Mouse (Mus musculus): ENCODE results near the gene Igf1.

The Igf1 gene

DNA sequence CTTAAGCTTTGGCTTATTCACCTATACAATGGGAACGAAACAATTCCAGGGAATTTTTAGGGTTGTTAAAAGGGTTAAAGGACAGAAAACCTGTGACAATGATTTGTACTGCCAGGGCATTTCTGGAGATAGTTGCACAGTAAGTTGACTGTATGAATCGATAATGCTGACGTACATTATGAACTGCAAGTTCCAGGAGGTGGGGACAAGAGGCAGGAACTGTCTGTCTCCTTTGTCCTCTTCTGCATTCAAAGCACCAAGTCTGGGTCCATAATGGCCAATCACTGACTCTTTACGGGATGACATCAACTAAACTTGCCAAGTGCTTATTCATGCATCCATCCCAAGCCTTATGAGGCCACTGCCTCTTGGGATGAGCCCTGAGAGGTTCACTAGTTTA lies 39.3 kb downstream of the Igf1 start:
- no peak for DNase-seq (ENCODE audit: low spot score)

DNA sequence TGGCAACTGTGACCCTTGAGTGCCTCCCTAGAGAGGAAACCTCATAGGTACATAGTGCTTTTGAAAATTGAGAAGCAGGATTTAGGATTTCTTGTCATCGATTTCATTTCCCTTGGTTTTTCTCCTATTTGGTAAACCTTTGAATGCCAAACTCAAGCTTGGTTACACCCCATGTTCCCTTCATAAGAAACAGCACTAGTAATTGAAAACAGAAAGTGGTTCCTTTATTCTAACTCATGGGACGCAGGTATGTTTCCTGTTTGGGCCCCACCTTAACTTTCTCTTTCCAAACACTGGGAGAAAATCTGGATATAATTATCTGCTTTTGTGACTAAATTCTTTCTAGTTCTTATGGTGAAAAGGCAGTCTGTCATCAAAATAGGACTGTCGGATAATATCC lies 40.8 kb downstream of the Igf1 start:
- DNase-seq (ENCODE audit: low spot score) = no peak

DNA sequence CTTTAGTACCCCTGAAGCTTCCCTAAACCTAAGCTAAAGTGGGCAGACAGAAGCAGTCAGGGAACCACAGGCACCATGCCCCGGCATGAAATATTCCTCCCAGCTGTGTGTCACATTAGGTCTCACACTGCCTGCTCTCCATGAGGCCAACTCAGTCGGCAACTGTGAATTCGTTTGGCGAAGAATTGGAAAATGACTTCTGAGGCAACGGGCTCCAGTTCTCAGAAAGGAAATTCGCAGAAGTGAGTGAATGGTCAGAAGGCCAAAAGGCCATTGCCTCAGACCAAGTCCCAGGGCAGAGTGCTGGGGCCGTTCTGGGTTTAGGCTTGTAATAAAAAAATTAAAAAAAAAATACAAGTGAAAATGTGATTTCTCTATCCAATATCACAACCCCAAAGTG lies 43.9 kb downstream of the Igf1 start:
- DNase-seq (ENCODE audit: low spot score) = no peak

DNA sequence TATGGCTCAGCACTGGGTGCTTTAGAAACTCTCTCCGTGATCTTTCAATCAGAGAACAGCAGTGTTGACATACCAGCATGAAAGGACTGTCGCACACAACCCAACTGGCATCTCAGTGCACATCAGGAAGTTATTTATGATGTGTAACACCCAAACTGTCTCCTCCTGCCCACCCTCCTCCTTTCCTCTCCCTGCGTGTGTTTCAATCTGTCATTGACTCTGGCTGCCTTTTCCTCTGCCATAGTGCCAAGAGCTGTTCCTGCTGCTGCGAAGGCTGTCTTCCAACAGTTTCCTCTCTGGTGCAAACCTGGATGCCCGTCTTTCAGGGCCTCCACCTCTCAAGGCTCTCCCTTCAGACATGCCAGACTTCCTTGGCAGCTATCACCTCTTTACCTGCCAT lies 46.3 kb downstream of the Igf1 start:
- no peak for DNase-seq (ENCODE audit: low spot score)

DNA sequence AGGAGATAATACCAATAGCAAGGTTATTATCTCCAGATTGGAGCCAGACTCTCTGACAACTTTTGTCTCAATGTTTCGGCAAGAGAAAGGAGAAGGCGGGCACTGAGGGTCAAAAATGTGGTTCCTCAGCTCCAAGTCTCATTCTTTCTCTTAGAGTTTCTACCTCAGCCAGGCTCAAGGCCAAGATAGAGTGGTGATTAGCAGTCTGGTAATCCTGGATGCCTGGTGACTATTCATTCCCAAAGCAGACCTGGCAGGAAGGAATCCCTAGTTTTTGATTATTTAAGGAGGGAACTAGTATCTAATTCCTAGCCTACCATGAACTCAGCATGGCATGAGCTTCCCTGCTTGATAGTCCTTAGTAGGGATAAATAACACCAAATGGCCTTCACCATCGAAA lies 47.0 kb downstream of the Igf1 start:
- DNase-seq (ENCODE audit: low spot score) = no peak

DNA sequence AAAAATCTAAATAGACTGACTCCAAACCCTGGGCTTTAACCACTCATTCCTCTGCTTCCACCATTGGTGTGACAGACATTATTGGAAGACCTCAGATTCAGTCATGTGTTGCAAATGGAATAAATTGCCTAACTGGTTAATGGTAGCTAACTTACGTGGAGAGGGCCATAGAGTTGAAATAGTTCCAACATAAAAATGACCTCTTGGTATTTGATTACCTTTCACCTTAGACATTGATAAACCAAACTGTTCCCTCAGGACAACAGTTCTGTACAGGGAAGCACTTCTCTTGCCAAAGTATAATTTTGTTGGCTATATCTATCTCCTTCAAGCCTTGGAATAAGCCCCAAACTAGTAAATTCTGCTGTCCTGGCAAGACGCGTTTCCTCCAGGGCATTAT lies 48.1 kb downstream of the Igf1 start:
- DNase-seq (ENCODE audit: low spot score) = no peak

DNA sequence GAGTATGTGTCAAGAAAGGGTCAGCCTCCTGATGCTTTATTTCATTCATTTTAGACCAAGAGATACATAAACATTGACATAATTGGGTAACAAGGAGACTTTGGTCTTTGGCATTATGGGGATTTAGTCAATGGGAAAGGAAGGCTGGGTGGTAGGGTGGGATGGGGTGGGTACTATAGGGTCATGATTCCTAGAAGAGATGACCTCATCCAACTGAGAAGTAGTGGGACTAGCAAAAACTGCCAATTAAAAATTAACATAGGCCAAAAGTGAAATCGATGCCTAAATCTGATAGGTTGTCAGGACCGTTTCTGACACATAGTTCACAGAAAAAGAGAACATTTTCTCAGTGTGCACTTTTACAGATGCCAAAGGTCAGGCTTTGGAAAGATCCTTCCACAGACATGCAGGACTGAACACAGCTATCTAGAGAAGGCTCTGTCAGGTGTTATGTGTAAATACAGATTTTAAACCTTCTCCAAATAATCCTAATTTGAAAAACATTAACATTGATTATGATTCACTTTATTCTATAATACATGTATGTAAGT lies 48.8 kb downstream of the Igf1 start:
- DNase-seq (ENCODE audit: low spot score) = no peak

DNA sequence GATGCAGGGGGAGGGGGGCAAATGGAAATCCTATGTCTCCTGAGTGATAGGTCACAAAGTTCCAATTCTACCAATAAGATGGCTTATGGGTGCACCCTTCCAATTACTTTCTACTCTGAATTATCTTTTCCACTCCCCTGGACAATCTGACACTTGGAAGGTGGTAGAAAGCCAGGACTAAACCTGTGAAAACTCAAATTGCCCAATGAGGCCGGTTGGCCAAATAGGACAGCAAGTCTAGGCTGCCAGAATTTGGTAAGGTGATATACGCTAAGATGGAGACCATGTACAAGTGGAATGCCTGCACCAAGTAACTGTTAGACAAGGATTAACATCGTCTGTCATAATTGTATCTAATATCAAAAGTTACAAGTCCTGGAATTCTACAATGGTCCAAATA lies 55.8 kb downstream of the Igf1 start:
- no peak for DNase-seq (ENCODE audit: low spot score)

DNA sequence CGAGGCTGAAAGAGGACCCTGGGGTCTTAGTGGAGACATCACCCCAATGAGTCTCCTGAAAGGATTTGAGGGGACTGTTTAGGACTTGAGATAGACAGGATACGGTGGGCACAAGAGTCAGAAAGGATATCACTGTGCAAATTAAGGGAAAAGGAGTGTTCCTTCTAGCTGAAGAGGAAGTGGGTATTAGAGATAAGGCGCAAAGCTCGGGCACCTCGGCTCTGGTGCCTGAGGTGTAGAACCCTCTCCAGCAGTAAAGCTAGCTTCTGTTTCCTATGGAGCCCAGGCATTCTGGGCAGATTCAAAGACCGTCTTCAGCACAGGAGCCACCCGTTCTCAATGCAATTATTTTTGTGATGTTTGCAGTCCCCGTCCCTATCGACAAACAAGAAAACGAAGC lies 56.9 kb downstream of the Igf1 start:
- no peak for DNase-seq (ENCODE audit: low spot score)

DNA sequence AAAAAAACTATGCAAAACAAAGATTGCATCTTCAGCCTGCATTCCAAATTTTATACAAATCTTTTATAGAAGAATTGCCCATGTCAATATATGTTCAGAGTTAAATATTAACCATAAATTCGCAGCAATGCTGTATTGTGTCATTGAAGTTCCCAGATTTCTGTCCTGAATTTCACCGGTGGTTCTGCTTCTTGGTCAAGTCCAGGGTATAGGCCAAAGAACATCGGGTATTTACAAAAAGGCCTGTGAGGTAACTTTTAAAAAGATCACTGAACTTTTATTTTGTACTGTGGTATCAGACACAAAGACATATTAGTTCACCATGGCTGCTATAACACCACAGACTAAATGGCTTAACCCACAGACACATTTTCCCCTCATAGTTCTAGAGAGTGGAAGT lies 57.7 kb downstream of the Igf1 start:
- DNase-seq (ENCODE audit: low spot score) = no peak

DNA sequence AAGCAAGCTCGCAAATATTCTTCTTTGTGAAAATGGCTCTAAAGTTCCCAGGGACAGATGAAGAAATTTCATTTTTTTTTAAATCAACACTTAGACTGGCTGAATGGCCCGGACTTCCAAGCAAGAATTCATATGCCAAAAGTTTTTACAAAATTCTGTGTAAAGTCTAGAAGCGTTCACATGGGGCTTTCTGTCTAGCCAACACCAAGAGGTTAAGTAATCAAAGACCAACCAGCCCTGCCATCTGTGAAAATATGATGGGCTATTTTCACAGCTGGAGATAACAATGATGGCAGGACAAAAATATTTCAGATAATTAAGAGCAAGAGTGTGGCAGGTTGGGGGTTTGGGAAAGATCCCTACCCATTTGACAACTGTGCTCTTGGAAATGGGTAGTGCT lies 64.2 kb downstream of the Igf1 start:
- DNase-seq (ENCODE audit: low spot score) = no peak

DNA sequence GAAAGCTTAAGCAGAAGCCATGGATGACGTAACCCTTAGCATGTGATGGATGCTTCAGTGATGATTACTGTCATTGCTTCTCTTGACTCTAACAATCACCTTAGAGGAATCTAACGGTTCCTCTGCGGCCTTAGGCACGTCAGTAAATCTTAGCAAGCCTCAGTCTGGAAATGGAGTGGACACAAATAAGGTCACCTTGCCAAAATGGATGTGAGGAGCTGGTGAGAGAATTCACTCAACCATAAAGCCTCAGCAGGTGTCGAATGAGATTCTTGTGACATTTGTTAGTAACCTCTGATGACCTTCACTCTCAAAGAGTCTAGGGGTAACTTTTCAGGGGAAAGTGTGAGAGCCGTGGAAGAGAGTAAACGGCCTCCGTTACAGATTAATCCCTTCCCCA lies 68.5 kb downstream of the Igf1 start:
- no peak for DNase-seq (ENCODE audit: low spot score)

DNA sequence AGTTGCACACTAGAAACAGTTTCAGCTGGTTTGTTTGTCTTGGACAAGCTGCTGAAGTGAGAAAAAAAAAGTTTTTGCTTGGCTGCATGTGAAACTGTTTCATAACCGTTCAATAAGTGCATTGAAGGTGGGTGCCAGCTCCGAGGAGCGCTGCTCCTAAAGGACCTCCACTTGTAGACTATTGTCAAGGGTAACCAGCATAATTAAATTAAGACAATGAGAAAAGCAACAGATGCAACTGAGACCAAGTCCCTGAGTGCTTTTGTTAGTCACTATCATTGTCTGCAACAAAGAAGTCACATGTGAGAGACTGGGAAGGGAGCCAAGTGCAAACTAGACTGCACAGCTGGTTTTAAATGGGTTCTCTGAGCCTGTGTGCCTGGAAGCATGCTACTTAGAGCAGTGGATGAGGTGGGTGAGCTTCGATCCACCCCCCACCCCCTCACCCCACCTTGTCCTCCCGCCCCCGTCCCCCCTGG lies 69.1 kb downstream of the Igf1 start:
- DNase-seq (ENCODE audit: low spot score) = peak; percentile 29

DNA sequence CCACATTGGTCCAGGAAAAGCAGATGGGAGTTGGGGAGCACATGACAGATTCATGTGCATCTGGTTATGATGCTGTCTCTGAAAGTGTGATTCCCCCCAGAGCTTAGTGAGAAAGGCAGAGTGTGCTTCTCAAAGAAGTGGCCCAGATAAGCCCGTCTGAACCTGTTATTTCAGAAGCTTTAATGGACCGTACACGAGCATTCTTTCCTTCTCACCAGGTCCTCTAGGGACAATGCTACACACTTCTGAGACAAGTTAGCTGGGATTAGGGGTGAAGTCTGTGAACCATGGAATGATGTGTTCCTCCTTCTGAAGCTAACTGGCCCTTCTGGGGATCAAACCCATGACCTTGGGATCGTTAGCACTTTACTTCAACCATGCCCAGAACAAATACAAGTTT lies 90.1 kb downstream of the Igf1 start:
- DNase-seq (ENCODE audit: low spot score) = no peak

DNA sequence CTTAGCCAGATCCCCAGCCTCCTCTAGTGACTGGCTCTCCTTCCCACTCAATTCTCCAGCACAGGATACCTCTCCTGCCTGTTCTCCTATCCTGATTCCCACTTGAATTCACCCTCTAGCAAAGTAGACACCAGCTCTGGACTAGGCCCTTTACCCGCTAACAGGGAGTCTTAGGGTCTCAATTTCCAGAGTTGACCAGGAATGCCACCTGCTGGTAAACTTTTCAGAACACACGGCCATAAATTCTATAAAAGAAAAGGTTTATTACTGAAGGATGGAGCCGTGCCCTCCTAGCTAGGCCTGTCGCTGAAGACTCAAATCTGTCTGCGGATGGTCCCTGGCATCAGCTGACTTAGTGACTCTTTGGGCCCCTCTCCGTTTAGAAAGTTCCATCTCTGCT lies 113.5 kb downstream of the Igf1 start:
- DNase-seq (ENCODE audit: low spot score) = no peak

DNA sequence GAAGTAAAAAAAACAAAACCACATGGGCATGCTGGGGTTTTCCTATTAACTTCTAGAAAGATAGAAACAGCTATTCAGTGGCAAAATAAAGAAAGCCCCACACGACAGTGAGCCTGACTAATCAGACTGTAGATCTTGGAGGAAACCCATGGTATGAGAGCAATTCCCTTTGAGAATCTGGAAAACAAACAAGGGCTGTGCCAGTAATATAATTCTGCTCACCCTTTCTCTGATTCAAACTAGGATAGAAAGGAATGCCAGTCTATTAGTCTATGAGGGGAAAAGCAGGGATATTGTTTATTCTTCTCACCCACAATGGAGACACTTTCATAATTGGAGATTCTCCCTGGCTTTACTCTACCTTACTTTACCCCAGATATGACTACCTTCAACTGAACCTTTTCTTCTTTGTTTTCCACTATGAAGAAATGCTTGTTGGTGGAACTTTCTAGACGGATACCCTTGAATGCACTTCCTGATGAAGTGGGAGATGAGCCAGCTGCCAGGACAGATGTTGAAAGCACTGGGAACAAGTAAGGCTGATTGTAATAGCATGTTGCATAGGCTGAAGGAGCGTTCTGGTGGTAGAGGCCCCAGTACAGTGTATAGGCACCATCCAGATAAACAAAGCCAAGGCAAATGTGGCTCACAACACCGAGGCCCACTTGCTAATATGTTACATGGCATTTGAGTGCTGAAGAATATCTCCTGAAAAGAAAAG lies 116.0 kb downstream of the Igf1 start:
- no peak for DNase-seq (ENCODE audit: low spot score)

DNA sequence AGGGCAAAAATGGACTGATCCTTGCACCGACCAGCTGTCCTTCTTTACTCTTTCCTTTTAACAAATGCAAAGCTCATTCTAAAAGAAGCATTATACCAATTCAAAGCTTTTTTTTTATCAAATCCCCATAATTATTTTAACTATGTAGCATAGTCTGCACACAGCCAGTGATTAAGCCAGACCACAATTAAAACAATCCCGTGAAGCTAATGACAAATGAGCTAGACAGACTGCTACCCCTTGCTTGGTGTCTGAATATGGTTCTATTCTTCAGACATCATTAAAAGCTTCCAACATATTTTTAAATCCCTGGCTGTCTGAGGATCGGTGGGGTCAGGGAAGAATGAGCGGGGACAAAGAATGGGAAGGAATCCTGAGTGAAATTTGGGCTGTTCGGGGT lies 127.3 kb downstream of the Igf1 start:
- DNase-seq (ENCODE audit: low spot score) = no peak

DNA sequence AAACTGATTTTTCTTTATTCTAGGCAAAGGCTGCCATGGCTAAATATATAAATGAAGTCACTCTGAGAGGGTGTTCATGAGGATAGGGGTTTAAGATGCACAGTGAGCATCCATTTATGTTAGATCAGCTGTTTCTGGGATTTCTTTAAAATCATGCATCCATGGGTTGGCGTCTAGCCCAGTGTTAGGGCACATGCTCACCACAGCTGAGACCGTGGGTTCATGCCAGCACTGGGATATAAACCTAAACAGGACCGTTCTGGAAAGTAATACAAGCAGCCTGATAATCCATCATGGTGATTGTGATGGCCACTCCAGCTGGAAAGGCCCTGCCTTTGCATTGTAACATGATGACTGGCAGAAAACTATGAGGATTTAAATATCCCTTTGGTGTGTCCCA lies 128.1 kb downstream of the Igf1 start:
- no peak for DNase-seq (ENCODE audit: low spot score)
